Mouse (Mus musculus): ENCODE measurements around the gene Esrra. TPM values are rescaled to one million over a fixed set of nuclear protein-coding genes. Genes with fewer than 3 reads are reported as not detected.
"Not testable (repeated sequence)": the region's sequence is repeated elsewhere in the genome, so short reads cannot be mapped to it uniquely, and the experiment has no call there.

The Esrra gene
- total RNA-seq, 2 experiments from 2014 or later: 71.0 to 97.4 TPM

DNA sequence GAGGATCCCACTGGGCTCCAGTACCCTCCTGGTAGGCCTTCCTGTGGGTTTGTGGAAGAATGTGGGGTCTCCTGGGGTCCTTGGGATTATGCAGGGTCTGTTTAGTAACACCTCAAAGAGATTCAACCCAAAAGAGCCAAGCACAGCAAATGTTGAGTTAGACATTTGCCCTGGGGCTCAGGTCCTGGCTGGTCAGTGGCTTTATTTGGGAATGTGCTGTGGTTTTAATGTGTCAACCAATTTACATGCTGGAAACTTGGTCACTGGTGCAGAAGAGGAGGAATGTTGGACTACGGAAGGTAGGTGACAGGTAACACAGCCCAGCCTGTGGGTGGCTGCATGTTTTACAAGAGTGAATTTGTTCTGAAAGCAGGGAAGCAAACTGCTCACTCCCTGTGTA, 18.6 kb downstream of the Esrra start:
- DNase-seq: no peak

DNA sequence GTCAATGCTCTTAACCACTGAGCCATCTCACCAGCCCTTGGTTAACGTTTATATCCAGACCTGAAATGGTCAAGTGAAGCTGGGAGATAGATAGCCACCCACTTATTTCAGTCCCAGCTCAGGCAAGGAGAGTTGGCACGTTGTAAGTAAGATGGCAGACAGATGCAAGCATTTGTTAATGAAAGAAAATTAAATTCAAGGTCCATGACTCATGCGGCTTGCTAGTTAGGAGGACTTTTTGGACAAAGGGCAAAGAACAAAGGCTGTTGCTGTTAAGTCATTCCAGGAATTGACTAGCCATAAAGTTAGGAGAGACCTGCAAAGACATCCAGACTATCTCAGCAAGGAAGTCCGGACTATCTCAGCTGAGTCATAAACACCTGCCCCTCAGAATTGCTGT, 22.0 kb downstream of the Esrra start:
- no peak for DNase-seq

DNA sequence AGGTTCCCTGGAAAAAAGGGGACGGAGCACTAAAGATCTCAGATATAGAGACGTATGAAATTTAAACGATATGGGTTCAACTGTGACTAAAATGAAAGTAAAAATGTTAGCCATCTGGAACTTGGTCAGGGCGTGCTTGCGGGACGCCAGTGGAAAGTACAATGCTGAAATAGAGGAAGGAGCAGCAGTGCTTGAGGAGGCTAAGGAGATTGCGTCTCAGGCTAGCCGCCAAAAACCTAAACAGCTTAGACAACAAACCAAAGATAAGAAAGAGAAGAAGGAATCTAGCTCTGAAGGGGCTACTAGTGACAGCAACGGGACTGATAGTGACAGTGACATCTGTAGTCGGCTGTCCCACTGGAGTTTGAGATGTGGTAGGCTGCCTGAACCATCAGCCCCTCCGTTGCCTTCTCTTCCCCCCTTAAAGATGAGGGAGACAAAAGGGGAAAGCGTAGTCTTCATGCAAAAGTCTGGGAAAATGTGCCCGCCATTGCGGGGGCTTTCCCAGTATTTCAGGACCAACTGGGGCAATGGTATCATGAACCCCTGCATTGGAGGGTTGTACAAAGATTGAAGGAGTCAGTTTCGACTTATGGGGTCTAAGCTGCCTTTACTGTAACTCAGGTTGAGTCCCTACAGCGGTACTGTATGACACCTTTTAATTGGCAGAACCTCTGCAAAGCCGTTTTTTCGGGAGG, 25.9 kb downstream of the Esrra start:
- not testable (repeated sequence) for DNase-seq

DNA sequence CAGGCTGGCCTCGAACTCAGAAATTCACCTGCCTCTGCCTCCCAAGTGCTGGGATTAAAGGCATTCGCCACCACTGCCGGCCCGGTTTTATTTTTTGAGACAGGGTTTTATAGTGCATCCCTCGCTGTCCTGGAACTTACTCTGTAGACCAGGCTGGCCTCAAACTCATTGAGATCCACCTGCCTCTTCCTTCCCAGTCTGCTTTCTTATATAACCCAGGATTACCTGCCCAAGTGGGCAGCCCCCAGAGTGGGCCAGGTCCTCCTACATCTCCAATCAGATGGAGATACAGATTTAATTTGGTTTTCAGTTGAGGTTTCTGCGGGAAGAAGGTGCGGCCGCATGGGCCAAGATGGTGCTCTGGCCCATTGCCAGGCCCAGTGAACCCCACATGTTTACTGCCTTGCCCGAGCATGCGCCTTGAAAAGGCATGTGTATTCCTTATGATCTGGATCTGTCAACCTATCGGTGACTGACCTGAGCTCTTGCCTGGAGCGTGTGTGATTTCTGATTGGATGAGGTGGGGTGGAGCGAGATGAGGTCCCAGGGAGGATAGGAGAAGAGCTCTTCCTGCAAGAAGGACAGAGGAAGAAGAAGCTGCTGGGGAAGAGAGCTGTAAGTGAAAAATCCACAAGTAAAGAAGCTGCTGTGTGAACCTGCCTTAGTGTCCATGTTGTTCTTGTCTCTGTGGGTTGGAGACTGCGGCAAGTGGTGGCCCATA, 27.7 kb downstream of the Esrra start:
- no peak for DNase-seq

DNA sequence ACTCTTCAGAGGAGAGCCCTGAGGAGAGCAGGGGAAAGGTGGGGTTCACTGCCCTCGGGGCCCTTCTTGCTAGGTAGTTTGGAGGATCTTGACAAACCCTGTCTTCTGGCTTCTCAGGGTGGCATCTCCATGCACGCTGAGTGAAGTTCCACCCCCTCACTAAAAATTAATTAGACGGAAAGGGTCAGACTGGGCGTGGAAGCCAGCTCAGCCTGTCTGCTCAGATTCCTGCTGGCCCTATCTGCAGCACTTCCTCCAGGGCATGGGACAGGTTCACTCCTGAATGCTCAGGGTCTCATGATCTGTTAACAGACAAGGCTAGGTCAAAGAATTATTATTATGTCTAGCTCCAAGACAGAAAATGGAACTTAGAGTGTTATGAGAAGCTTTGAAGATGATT, 29.1 kb downstream of the Esrra start:
- DNase-seq: no peak

DNA sequence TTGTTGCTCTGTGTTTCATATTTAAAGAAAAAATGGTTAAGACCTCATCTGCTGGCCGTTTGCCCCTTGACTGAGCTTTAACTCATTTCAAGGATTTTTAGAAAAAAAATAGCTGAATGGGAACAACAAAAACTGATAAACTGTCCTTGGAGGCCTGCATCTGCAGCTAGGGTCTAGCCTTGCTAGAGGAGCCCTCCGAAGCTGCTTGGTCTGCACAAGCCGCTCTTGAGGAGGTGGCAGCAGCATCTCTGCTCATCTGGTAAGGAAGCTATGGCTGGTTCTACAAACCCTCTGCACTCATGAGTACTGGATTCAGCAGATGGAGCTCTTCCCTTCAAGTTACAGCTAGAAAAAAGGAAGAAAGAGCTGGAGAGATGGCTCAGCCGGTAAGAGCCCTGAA, 43.6 kb downstream of the Esrra start:
- no peak for DNase-seq

DNA sequence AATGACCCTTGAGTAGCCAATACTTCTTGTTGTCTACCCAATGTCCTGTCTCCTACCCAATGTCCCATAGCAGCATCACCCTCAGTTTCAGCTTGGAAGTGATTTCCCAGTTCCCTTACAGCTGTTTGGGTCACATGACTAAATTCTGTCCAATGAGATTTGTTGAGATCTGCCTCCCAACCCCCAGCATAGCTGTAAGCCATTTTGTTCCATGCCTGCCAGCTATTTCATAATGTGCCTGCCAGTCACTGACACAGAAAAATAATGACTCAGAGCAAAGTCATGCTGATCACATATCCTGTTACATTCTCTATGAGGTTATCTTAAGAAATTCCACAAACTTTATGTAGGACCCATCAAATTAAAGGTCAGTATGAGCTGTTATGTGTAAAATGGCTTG, 44.8 kb downstream of the Esrra start:
- DNase-seq: no peak

DNA sequence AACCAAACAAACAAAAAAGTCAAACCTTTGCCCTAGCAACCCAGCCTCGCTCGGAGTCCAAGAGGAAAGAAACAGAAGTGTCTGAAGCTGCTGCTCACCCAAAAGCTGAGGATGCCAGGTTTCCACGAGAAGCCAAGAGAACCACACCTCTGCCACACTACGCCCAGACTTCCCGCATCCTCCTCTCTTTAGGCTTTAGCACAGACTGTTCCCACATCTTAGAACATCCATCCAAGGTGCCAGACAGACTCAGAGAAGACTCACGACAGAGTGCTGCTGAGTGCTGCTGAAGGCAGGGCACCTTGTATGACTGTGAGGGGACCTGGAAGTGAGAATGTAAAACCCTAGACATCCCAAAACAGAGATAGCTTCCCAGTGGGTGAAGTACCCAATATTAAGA, 45.8 kb downstream of the Esrra start:
- no peak for DNase-seq

DNA sequence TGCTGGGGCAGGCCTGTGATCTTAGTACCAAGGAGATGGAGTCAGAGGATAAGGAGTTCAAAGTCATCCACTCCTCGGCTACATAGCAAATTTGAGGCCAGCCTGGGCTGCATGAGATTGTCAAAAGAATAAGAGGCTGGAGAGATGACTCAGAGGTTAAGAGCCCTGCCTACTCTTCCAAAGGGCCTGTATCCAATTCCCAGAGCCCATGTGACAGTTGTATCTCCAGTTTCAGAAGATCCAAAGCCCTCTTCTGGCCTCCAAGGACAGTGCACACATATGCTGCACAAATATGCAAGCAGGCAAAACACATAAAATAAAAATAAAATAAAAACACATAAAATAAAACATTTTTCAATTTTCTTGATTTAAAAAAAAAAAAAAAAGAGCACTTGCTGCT, 47.4 kb downstream of the Esrra start:
- no peak for DNase-seq

DNA sequence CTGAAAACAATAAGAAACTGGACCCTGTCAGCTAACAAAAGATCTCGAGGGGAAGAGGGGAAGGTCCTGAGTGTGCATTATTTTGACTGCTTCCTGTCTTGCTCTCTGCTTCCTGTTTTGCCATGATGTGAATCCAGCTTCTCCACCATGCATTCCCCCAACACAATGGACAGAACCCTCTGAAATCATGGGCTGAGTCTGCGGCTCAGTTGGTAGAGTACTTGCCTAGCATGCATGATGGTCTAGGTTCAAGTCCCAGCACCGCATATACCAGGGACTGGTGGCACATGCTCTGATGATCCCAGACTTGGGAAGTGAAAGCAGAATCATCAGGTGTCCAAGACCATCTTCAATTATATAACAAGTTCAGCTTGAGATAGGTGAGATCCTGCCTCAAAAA, 48.9 kb downstream of the Esrra start:
- DNase-seq: no peak

DNA sequence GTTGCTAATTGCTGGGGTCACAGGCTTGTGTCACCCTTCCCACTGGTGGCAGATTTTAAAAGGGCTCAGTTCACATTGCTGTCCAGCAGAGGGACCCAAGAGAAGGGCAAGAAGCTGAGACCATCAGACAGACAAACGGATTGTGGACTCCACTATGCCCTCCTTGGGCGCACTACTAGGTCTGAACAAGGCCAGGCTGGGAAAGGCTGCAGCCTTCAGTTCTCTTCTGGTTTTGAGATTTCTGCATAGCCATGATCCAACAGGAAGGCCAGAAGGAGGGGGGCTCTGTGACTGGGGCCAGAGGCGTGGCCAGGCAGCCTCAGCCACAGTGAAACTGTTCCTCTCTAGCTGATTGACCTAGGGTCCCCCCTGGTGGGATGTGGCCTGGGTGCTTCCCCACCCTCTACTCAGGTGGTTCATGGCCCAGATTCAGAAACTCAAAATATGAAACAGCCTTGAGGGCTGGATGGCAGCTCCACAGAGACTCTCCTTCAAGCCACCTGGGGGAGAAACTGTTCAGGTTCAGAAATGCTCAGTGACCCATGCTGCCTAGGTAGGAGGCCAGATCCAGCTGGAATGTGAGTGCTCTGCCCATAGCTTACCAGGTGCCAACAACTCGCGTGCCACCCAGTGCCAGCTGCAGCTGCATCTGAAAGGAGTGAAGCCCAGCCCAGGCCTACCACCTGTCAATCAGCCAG, 49.9 kb downstream of the Esrra start:
- no peak for DNase-seq

DNA sequence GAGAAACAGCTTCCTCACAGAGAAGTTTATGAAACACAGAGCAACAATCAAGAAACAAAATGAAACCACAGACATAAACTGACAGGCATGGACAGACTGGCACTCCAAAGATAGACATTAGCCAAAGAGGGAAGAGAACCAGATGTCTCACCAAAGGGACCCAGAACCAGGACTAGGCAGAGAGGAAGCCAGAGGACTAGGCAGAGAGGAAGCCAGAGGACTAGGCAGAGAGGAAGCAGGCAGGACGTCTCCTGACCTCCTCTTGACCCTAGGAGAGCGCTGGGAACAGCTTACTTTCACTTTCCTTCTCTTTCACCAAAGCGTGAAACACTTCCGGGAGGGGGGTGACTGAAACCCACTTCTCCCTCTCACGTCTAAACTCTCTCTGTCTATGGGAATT, 52.3 kb downstream of the Esrra start:
- peak; percentile 73 for DNase-seq

DNA sequence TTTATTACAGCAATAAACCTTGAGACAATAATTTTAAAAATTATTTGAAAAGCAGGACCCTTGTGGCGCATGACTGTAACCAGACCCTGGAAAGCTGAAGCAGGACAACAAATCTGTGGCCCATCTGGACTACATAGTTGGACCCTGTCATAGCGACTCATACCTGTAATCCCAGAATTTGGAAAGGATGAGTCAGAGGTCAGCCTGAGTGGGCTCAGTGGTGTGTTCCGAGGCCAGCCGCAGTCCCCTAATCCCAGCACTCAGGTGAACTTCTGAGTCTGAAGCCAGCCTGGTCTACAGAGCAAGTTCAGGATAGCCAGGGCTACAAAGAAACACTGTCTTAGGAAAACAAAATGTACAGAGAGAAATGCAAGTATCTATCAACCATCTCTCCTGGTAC, 60.2 kb downstream of the Esrra start:
- no peak for DNase-seq

Small RNA genes within 50 kb of the gene (microRNA-seq; reads per million reads assigned to microRNA genes)
- gene Mir6990: 4.6 reads per million, percentile 3 among the genes with 10 or more reads in this experiment

Other genes with a start within 250 kb of the Esrra start
- gene Rps6ka4, start 81.2 kb downstream of the Esrra start, total RNA-seq (2021): 10 to 100 TPM; 21.5 to 27.5 TPM
- 1 to 10 TPM; 4.1 TPM for gene Ccdc88b, start 63.6 kb downstream of the Esrra start, total RNA-seq (2021)
- gene Trmt112, start 12.1 kb downstream of the Esrra start, total RNA-seq (2021): 10 to 100 TPM; 53.9 to 70.4 TPM
- 100 to 1,000 TPM; 417 to 451 TPM for gene Prdx5, start 11.7 kb downstream of the Esrra start, total RNA-seq (2021)
- 1 to 10 TPM; 1.2 to 1.7 TPM for gene Catsperz, start 3.6 kb upstream of the Esrra start, total RNA-seq (2021)
- under 1 TPM; 0.30 to 0.73 TPM for gene Kcnk4, start 12.7 kb upstream of the Esrra start, total RNA-seq (2021)
- gene Bad, start 20.0 kb upstream of the Esrra start, total RNA-seq (2021): 10 to 100 TPM; 42.0 to 51.8 TPM
- 10 to 100 TPM; 33.8 to 42.3 TPM for gene Gpr137, start 20.7 kb upstream of the Esrra start, total RNA-seq (2021)
- gene Ppp1r14b, start 53.2 kb upstream of the Esrra start, total RNA-seq (2021): 100 to 1,000 TPM; 289 to 333 TPM
- 10 to 100 TPM; 45.7 to 63.5 TPM for gene Plcb3, start 54.7 kb upstream of the Esrra start, total RNA-seq (2021)
- 10 to 100 TPM; 70.7 to 71.4 TPM for gene Fkbp2, start 58.7 kb upstream of the Esrra start, total RNA-seq (2021)
- 100 to 1,000 TPM; 110 to 139 TPM for gene Vegfb, start 65.8 kb upstream of the Esrra start, total RNA-seq (2021)
- gene Dnajc4, start 70.8 kb upstream of the Esrra start, total RNA-seq (2021): 10 to 100 TPM; 46.0 to 58.5 TPM
- 10 to 100 TPM; 29.4 to 34.1 TPM for gene Nudt22, start 74.3 kb upstream of the Esrra start, total RNA-seq (2021)
- gene Trpt1, start 74.3 kb upstream of the Esrra start, total RNA-seq (2021): 10 to 100 TPM; 13.3 to 21.3 TPM
- gene Fermt3, start 97.7 kb upstream of the Esrra start, total RNA-seq (2021): 10 to 100 TPM in 1 of 2 experiments, 1 to 10 TPM in 1; 9.8 to 10.1 TPM
- gene Stip1, start 118.2 kb upstream of the Esrra start, total RNA-seq (2021): 100 to 1,000 TPM; 101 to 107 TPM
- gene Macrod1, start 135.0 kb upstream of the Esrra start, total RNA-seq (2021): 100 to 1,000 TPM; 134 to 155 TPM
- 1 to 10 TPM; 1.1 to 2.0 TPM for gene Flrt1, start 183.9 kb upstream of the Esrra start, total RNA-seq (2021)